Mouse (Mus musculus) gastrocnemius, postnatal 10 days (tissue): ENCODE measurements around the gene Gm20388. TPM values are rescaled to one million over a fixed set of nuclear protein-coding genes. Genes with fewer than 3 reads are reported as not detected.
"Not testable (repeated sequence)": the region's sequence is repeated elsewhere in the genome, so short reads cannot be mapped to it uniquely, and the experiment has no call there.

Experiments
- DNase-seq: peaks from one replicate; pipeline ENCODE4 v3.0.0; 2021; ENCODE audit warnings: mixed read lengths
- total RNA-seq, 2 experiments: library from RNA; stranded (reverse); gene quantifications; 2 replicates each; pipeline ENCODE4 v1.2.3; 2021

Gm20388 gene
- total RNA-seq, 2 experiments from 2014 or later: 2.9 to 6.0 TPM

- peak; percentile 68 for DNase-seq
These were observed 4014.1 kb downstream of the Gm20388 start for GRCm38 (mm10) chr8:123924719-123925118.

GRCm38 (mm10) chr8:123925671-123926070 lies 4015.0 kb downstream of the Gm20388 start:
- peak; percentile 27 for DNase-seq

- no peak for DNase-seq
These were observed 4018.4 kb downstream of the Gm20388 start for GRCm38 (mm10) chr8:123929026-123929425.

- DNase-seq: peak; percentile 100
These were observed 4038.5 kb downstream of the Gm20388 start, which contains the start of gene Nup133 for GRCm38 (mm10) chr8:123948942-123949685. Gene Nup133 (minus strand): TSS chr8:123949265.

- no peak for DNase-seq
These were observed 4039.0 kb downstream of the Gm20388 start for GRCm38 (mm10) chr8:123949686-123949986.

- peak; percentile 41 for DNase-seq
These were observed 4039.6 kb downstream of the Gm20388 start for GRCm38 (mm10) chr8:123950077-123950802.

- DNase-seq: no peak
These were observed 4043.0 kb downstream of the Gm20388 start for GRCm38 (mm10) chr8:123953686-123954085.

- DNase-seq: no peak
These were observed 4043.6 kb downstream of the Gm20388 start for GRCm38 (mm10) chr8:123954246-123954645.

GRCm38 (mm10) chr8:123958130-123958529 lies 4047.5 kb downstream of the Gm20388 start:
- no peak for DNase-seq

GRCm38 (mm10) chr8:123959473-123959872 lies 4048.8 kb downstream of the Gm20388 start:
- no peak for DNase-seq

GRCm38 (mm10) chr8:123960056-123960455 lies 4049.4 kb downstream of the Gm20388 start:
- no peak for DNase-seq

GRCm38 (mm10) chr8:123960556-123960955 lies 4049.9 kb downstream of the Gm20388 start:
- DNase-seq: not testable (repeated sequence)

- no peak for DNase-seq
These were observed 4050.7 kb downstream of the Gm20388 start for GRCm38 (mm10) chr8:123961371-123961770.

GRCm38 (mm10) chr8:123966896-123967295 lies 4056.3 kb downstream of the Gm20388 start:
- DNase-seq: no peak

- DNase-seq: no peak
These were observed 4062.9 kb downstream of the Gm20388 start for GRCm38 (mm10) chr8:123973495-123973894.

GRCm38 (mm10) chr8:123977499-123977898 lies 4066.9 kb downstream of the Gm20388 start:
- DNase-seq: no peak

GRCm38 (mm10) chr8:123978166-123978838 lies 4067.7 kb downstream of the Gm20388 start:
- peak; percentile 37 for DNase-seq

- DNase-seq: no peak
These were observed 4068.3 kb downstream of the Gm20388 start for GRCm38 (mm10) chr8:123978926-123979325.

- DNase-seq: no peak
These were observed 4069.6 kb downstream of the Gm20388 start for GRCm38 (mm10) chr8:123980239-123980638.

- no peak for DNase-seq
These were observed 4071.0 kb downstream of the Gm20388 start for GRCm38 (mm10) chr8:123981674-123982073.

- peak; percentile 47 for DNase-seq
These were observed 4071.7 kb downstream of the Gm20388 start for GRCm38 (mm10) chr8:123982291-123982793.

GRCm38 (mm10) chr8:123982826-123983400 lies 4072.3 kb downstream of the Gm20388 start, which contains the start of gene Abcb10:
Gene Abcb10 (minus strand): TSS chr8:123983122.
- DNase-seq: peak; percentile 90
